Mouse (Mus musculus) common myeloid progenitor, adult 5-6 weeks (primary cell): ENCODE results near the gene Myh4. TPM values are rescaled to one million over a fixed set of nuclear protein-coding genes. Genes with fewer than 3 reads are reported as not detected.

Source experiments
- total RNA-seq: library from RNA; stranded (forward); fragments of 200-1000, 187-1606 nt; gene quantifications from 2 replicates; pipeline ENCODE4 v1.2.3, GENCODE M21; 2017

The Myh4 gene
- total RNA-seq, 1 experiment from 2014 or later, result not detected

Other genes starting within 250 kb of the Myh4 start
- gene Tmem220, start 212.9 kb upstream of the Myh4 start, total RNA-seq, result 2.3 TPM in 1 of 2 replicates, not detected in the other
- gene Adprm, start 185.4 kb upstream of the Myh4 start, total RNA-seq, result 13.6 and 15.1 TPM in 2 replicates
- 24.5 and 25.7 TPM in 2 replicates for gene Sco1, start 185.4 kb upstream of the Myh4 start, total RNA-seq
- gene Myh3, start 159.7 kb upstream of the Myh4 start, total RNA-seq, result not detected in 2 replicates
- gene Myh2, start 67.0 kb upstream of the Myh4 start, total RNA-seq, result not detected in 2 replicates
- not detected in 2 replicates for gene Myh1, start 38.0 kb upstream of the Myh4 start, total RNA-seq
- not detected in 2 replicates for gene Myh8, start 39.1 kb downstream of the Myh4 start, total RNA-seq
- not detected in 2 replicates for gene Myh13, start 83.6 kb downstream of the Myh4 start, total RNA-seq
- 0.92 and 3.2 TPM in 2 replicates for gene Gas7, start 217.4 kb downstream of the Myh4 start, total RNA-seq